Mouse (Mus musculus) hindbrain, embryonic 15.5 days (tissue): Measurements from ENCODE around the gene Plcb2. TPM values are rescaled to one million over a fixed set of nuclear protein-coding genes. Genes with fewer than 3 reads are reported as not detected.
A peak's percentile ranks its signal among the peaks of the same experiment; 100 is the strongest.

ENCODE experiments used
- ATAC-seq: fragments of 200-750 bp; cut with Nextera tagmentation; 2 replicates; pipeline ENCODE4 v1.8.0; 2017; ENCODE audit warnings: low read depth, moderate number of reproducible peaks, moderate TSS enrichment; ENCODE audit not compliant: low FRiP score
- H3K27ac ChIP-seq: fragments of 300-500 bp; sonication (generic); replicated peaks from 2 replicates; pipeline ENCODE4 v1.5.1; 2015; ENCODE audit warnings: mild to moderate bottlenecking, inconsistent platforms
- H3K27me3 ChIP-seq: fragments of 300-500 bp; sonication (generic); 2 replicates; pipeline ENCODE4 v1.6.1; 2015; ENCODE audit warnings: control low read depth, inconsistent platforms
- H3K36me3 ChIP-seq: fragments of 300-500 bp; sonication (generic); 2 replicates; pipeline ENCODE4 v1.6.1; 2015; ENCODE audit warnings: control low read depth, inconsistent platforms
- H3K4me1 ChIP-seq: fragments of 300-500 bp; sonication (generic); replicated peaks from 2 replicates; pipeline ENCODE4 v1.6.1; 2015; ENCODE audit warnings: control low read depth, inconsistent platforms
- H3K4me2 ChIP-seq: fragments of 300-500 bp; sonication (generic); 2 replicates; pipeline ENCODE4 v1.6.1; 2015; ENCODE audit warnings: moderate library complexity, mild to moderate bottlenecking, inconsistent platforms
- H3K4me3 ChIP-seq: fragments of 300-500 bp; sonication (generic); 2 replicates; pipeline ENCODE4 v1.5.1; 2015; ENCODE audit warnings: mild to moderate bottlenecking, inconsistent platforms
- H3K9ac ChIP-seq: fragments of 300-500 bp; sonication (generic); 2 replicates; pipeline ENCODE4 v1.6.1; 2015; ENCODE audit warnings: inconsistent platforms
- H3K9me3 ChIP-seq: fragments of 300-500 bp; sonication (generic); 2 replicates; pipeline ENCODE4 v1.6.1; 2016; ENCODE audit warnings: control low read depth, inconsistent platforms
- WGBS: fragments of 180-500 bp; shearing (Covaris S2); methylation state at CpG from one replicate; pipeline ENCODE4 v1.1.7; 2015; 5-methylcytosine and 5-hydroxymethylcytosine counted together
- polyA plus RNA-seq: library from polyadenylated mRNA; unstranded; fragments of >200 nt; fragmentation: Nextera tagmentation; extraction: Ambion mirVana; gene quantifications from 2 replicates; pipeline ENCODE4 v1.2.1, GENCODE M21; 2015

Gene Plcb2
- polyA plus RNA-seq, 1 experiment from 2014 or later, result 0.80 TPM

GRCm38 (mm10) chr2:118729816-118730621 lies 1.8 kb upstream of the Plcb2 start:
- Histone ChIP-seq H3K4me2 (no peak overlapping the region), H3K27me3 (0 out of 2 replicates have a peak, but pooled peaks cover 10% of the 10 kb centered on the region), H3K9ac (no peak overlapping the region), H3K9me3 (no peaks in the 10 kb centered on the region), H3K27ac (no peak overlapping the region), H3K36me3 (no peaks in the 10 kb centered on the region), H3K4me1 (no peaks in the 10 kb centered on the region; the same call in 1 of the 2 replicates), H3K4me3 (no peak overlapping the region)
- 30% methylated on average over 8 of the region's 8 CpGs for WGBS
- no peak for ATAC-seq

GRCm38 (mm10) chr2:118729194-118729593 lies 956 bp upstream of the Plcb2 start:
- Histone ChIP-seq H3K36me3 (no peaks in the 10 kb centered on the region), H3K4me1 (no peaks in the 10 kb centered on the region; the same call in 1 of the 2 replicates), H3K27ac (no peak overlapping the region), H3K27me3 (0 out of 2 replicates have a peak, but pooled peaks cover 10% of the 10 kb centered on the region), H3K9me3 (no peaks in the 10 kb centered on the region), H3K4me3 (no peak overlapping the region), H3K4me2 (no peak overlapping the region), H3K9ac (no peak overlapping the region)
- ATAC-seq, result no peak
- 55% methylated on average over 4 of the region's 4 CpGs for WGBS

GRCm38 (mm10) chr2:118727911-118728310 lies 327 bp downstream of the Plcb2 start:
- no peak overlapping the region for H3K4me3 ChIP-seq
- H3K27me3 ChIP-seq, result 0 out of 2 replicates have a peak, but pooled peaks cover 10% of the 10 kb centered on the region
- 0 out of 2 replicates have a peak, but pooled peaks have one; percentile 21 for ATAC-seq
- no peaks in the 10 kb centered on the region for H3K36me3 ChIP-seq
- no peak overlapping the region for H3K27ac ChIP-seq
- no peaks in the 10 kb centered on the region; the same call in 1 of the 2 replicates for H3K4me1 ChIP-seq
- no peak overlapping the region for H3K4me2 ChIP-seq
- WGBS, result 36% methylated on average over 9 of the region's 9 CpGs
- H3K9ac ChIP-seq, result no peak overlapping the region
- no peaks in the 10 kb centered on the region for H3K9me3 ChIP-seq

GRCm38 (mm10) chr2:118726873-118727272 lies 1.4 kb downstream of the Plcb2 start:
- Histone ChIP-seq H3K4me2 (no peak overlapping the region), H3K27me3 (0 out of 2 replicates have a peak, but pooled peaks cover 10% of the 10 kb centered on the region), H3K4me1 (no peaks in the 10 kb centered on the region; the same call in 1 of the 2 replicates), H3K36me3 (no peaks in the 10 kb centered on the region), H3K9ac (no peak overlapping the region), H3K27ac (no peak overlapping the region), H3K9me3 (no peaks in the 10 kb centered on the region), H3K4me3 (no peak overlapping the region)
- no peak for ATAC-seq
- WGBS, result 91% methylated on average over 2 of the region's 2 CpGs

GRCm38 (mm10) chr2:118725511-118725910 lies 2.7 kb downstream of the Plcb2 start:
- H3K36me3 ChIP-seq, result no peaks in the 10 kb centered on the region
- ATAC-seq, result no peak

GRCm38 (mm10) chr2:118723693-118724486 lies 4.3 kb downstream of the Plcb2 start:
- Histone ChIP-seq H3K36me3 (no peaks in the 10 kb centered on the region), H3K9me3 (no peaks in the 10 kb centered on the region), H3K27me3 (0 out of 2 replicates have a peak, but pooled peaks cover 6% of the 10 kb centered on the region), H3K27ac (no peak overlapping the region), H3K9ac (no peak overlapping the region), H3K4me3 (no peak overlapping the region), H3K4me2 (no peak overlapping the region), H3K4me1 (no peaks in the 10 kb centered on the region; the same call in 1 of the 2 replicates)
- WGBS, result 84% methylated on average over 15 of the region's 15 CpGs
- no peak for ATAC-seq

More at GRCm38 (mm10) chr2:118725511-118725910, 2.7 kb downstream of the Plcb2 start:
- no peak overlapping the region for H3K4me2 ChIP-seq
- no peak overlapping the region for H3K27ac ChIP-seq
- no peak overlapping the region for H3K4me3 ChIP-seq
- WGBS, result 91% methylated on average over 4 of the region's 4 CpGs
- no peaks in the 10 kb centered on the region for H3K9me3 ChIP-seq
- H3K4me1 ChIP-seq, result no peaks in the 10 kb centered on the region; the same call in 1 of the 2 replicates
- 0 out of 2 replicates have a peak, but pooled peaks cover 6% of the 10 kb centered on the region for H3K27me3 ChIP-seq
- H3K9ac ChIP-seq, result no peak overlapping the region

GRCm38 (mm10) chr2:118716677-118717076 lies 11.6 kb downstream of the Plcb2 start:
- H3K9me3 ChIP-seq, result no peaks in the 10 kb centered on the region
- peaks cover 13% of the 10 kb centered on the region for H3K4me1 ChIP-seq
- no peak overlapping the region for H3K9ac ChIP-seq
- H3K27me3 ChIP-seq, result peaks cover 14% of the 10 kb centered on the region
- H3K36me3 ChIP-seq, result no peaks in the 10 kb centered on the region
- H3K4me2 ChIP-seq, result no peak overlapping the region
- WGBS, result 95% methylated on average over 5 of the region's 5 CpGs
- H3K27ac ChIP-seq, result no peak overlapping the region
- no peak for ATAC-seq
- H3K4me3 ChIP-seq, result no peak overlapping the region

GRCm38 (mm10) chr2:118714230-118714629 lies 14.0 kb downstream of the Plcb2 start:
- Histone ChIP-seq H3K9ac (no peak overlapping the region), H3K9me3 (no peaks in the 10 kb centered on the region), H3K4me3 (no peak overlapping the region), H3K27ac (0 out of 2 replicates have a peak overlapping the region, but pooled peaks have one; percentile 26), H3K4me1 (peaks cover 25% of the 10 kb centered on the region), H3K4me2 (no peak overlapping the region), H3K36me3 (no peaks in the 10 kb centered on the region), H3K27me3 (peaks cover 32% of the 10 kb centered on the region)
- WGBS, result 19% methylated on average over 4 of the region's 4 CpGs
- peak; percentile 35; the same call in 1 of the 2 replicates for ATAC-seq

- Histone ChIP-seq H3K9me3 (no peaks in the 10 kb centered on the region), H3K27me3 (peaks cover 38% of the 10 kb centered on the region), H3K27ac (no peak overlapping the region), H3K4me2 (no peak overlapping the region), H3K4me1 (peaks cover 25% of the 10 kb centered on the region), H3K4me3 (no peak overlapping the region), H3K36me3 (no peaks in the 10 kb centered on the region), H3K9ac (no peak overlapping the region)
- 90% methylated on average over 6 of the region's 6 CpGs for WGBS
- ATAC-seq, result no peak
These were observed 14.6 kb downstream of the Plcb2 start for GRCm38 (mm10) chr2:118713631-118714030.

GRCm38 (mm10) chr2:118711038-118711494 lies 17.2 kb downstream of the Plcb2 start:
- no peaks in the 10 kb centered on the region for H3K36me3 ChIP-seq
- peaks cover 63% of the 10 kb centered on the region for H3K27me3 ChIP-seq
- peak; percentile 78 for ATAC-seq
- H3K9ac ChIP-seq, result peak overlapping the region; percentile 58
- H3K4me3 ChIP-seq, result peak overlapping the region; percentile 47
- no peak overlapping the region for H3K27ac ChIP-seq
- no peaks in the 10 kb centered on the region for H3K9me3 ChIP-seq
- H3K4me2 ChIP-seq, result peak overlapping the region; percentile 85
- peaks cover 25% of the 10 kb centered on the region for H3K4me1 ChIP-seq
- under 1% methylated on average over 36 of the region's 36 CpGs for WGBS

- Histone ChIP-seq H3K4me1 (peaks cover 21% of the 10 kb centered on the region), H3K27me3 (peaks cover 76% of the 10 kb centered on the region), H3K27ac (no peak overlapping the region), H3K9ac (no peak overlapping the region), H3K4me3 (no peak overlapping the region), H3K9me3 (no peaks in the 10 kb centered on the region), H3K4me2 (no peak overlapping the region), H3K36me3 (no peaks in the 10 kb centered on the region)
- no peak for ATAC-seq
- 47% methylated on average over 4 of the region's 4 CpGs for WGBS
These were observed 18.5 kb downstream of the Plcb2 start for GRCm38 (mm10) chr2:118709655-118710221.
